Mouse (Mus musculus): ENCODE results near the gene Gm20897. TPM values are rescaled to one million over a fixed set of nuclear protein-coding genes. Genes with fewer than 3 reads are reported as not detected.
"Not testable (repeated sequence)": the region's sequence is repeated elsewhere in the genome, so short reads cannot be mapped to it uniquely, and the experiment has no call there.

The Gm20897 gene
- total RNA-seq (2012; rRNA removed) (not detected in 2 replicates), total RNA-seq (2014; rRNA removed) (not detected in 2 replicates), polyA plus RNA-seq (2012; ENCODE audit: insufficient read length, low read depth) (not detected in 2 replicates)

GRCm38 (mm10) chrY:38502138-38502537 lies at the start of gene Gm20897:
TSS of gene Gm20897 (minus strand) at chrY:38502238.
- in situ Hi-C loops (cut with MboI; ENCODE audit: low pct_ligation_motif_present, low pct_unique_long_range_greater_than_20kb, low sequenced_read_pairs); H3K4me3 ChIP-seq (replicated peaks in 1 of 3; ENCODE audit: low read depth in 2 of 3, low read length in 2 of 3, poor library complexity in 1 of 3); H3K9me3 ChIP-seq (replicated peaks; ENCODE audit: low read length); H3K4me1 ChIP-seq (ENCODE audit: control insufficient read depth in 1 of 2, insufficient read depth in 2 of 2); H3K4me2 ChIP-seq (ENCODE audit: insufficient read depth, low read depth, poor library complexity, severe bottlenecking); H3K27ac ChIP-seq (ENCODE audit: insufficient read depth, low read depth); DNase-seq (ENCODE audit: extremely low read depth); dilution Hi-C loops (cut with MboI; ENCODE audit: extremely low pct_ligation_motif_present, extremely low pct_unique_long_range_greater_than_20kb, low sequenced_read_pairs); H3K36me3 ChIP-seq (replicated peaks in 1 of 2; ENCODE audit: control insufficient read depth in 1 of 2, insufficient read depth in 1 of 2, low read length in 1 of 2); H3K79me2 ChIP-seq (replicated peaks; ENCODE audit: control insufficient read depth, extremely low read depth, insufficient read depth, poor library complexity, severe bottlenecking); H3K9ac ChIP-seq (ENCODE audit: insufficient read depth, low read depth); H3K27me3 ChIP-seq (replicated peaks): not testable (repeated sequence)

Other genes with a start within 250 kb of the Gm20897 start
- not detected in 2 replicates for gene Gm21732, start 73.5 kb upstream of the Gm20897 start, total RNA-seq (2012; rRNA removed)
- not detected in 2 replicates for gene Gm21732, start 73.5 kb upstream of the Gm20897 start, total RNA-seq (2014; rRNA removed)
- gene Gm21732, start 73.5 kb upstream of the Gm20897 start, polyA plus RNA-seq (2012; ENCODE audit: insufficient read length, low read depth), result not detected in 2 replicates